Mouse (Mus musculus) spleen, adult 2 months (tissue): ENCODE results near the gene Zfhx2.

Experiments
- CTCF ChIP-seq: fragments of 200-500 bp; IDR thresholded peaks from 2 replicates; pipeline ENCODE4 v1.5.1; 2011; ENCODE audit warnings: mild to moderate bottlenecking, inconsistent platforms; ENCODE audit not compliant: insufficient read depth, insufficient read length, insufficient replicate concordance; ENCODE audit errors: extremely low read depth
- POLR2A ChIP-seq: fragments of 200-500 bp; IDR thresholded peaks from 2 replicates; pipeline ENCODE4 v1.6.1; 2011; ENCODE audit warnings: low read depth, low read length, inconsistent platforms

GRCm38 (mm10) chr14:55106990-55107389 is 14.9 kb upstream of the Zfhx2 start:
- no peak for TF ChIP-seq POLR2A
- no peak for TF ChIP-seq CTCF
